Mouse (Mus musculus): ENCODE data around the gene Rabggta. TPM values are rescaled to one million over a fixed set of nuclear protein-coding genes. Genes with fewer than 3 reads are reported as not detected.

Gene Rabggta
- 25.3 and 27.4 TPM in 2 replicates for polyA plus RNA-seq (2014; fragmentation: Nextera tagmentation; extraction: Ambion mirVana)

DNA sequence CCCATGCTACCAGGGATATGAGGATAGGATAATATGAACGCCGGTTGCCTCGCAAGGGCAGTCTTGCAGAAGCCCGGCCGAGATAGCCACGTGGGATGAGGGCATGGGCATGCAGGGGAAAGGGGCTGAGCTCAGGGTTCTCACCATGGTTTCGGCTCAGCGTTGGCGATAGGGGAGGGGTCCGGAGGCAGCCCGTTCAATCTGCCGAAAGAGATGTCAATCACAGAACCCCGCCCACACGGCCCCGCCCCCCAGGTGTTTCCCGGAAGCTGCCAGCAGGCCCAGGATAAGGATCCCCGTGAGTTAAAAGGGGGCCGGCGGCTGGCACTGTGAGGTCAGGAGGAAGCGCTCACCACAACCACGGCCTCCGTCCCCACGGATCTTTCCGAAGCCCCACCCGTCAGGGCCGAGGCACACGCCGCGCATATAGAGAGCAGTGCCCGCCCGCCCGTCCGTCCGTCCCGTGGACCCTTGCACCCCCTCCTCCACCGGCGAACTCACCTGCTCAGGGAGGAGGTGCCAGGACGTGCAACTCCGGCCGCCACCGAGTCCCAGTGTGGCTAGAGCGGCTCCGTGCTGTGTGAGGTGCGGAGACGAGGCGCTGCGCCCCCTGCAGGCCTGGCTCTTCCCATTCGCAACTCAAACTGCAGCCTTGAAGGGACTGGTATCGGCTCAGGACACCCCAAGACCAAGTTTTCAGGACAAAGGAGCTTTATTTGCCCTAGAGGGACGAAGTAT lies at the start of gene Rabggta:
Gene Rabggta, minus strand, starts transcription at position 564 of the 738 bp plus-strand sequence.
- 0 out of 2 replicates have a peak, but pooled peaks cover 2% of the 10 kb centered on the region for H3K36me3 ChIP-seq (ENCODE audit: control insufficient read depth, insufficient read depth, low read length)
- H3K9ac ChIP-seq (ENCODE audit: low read depth, low read length), result peak within 1 kb of the TSS; percentile 69
- peak within 1 kb of the TSS; percentile 64 for H3K4me3 ChIP-seq (ENCODE audit: low read depth, low read length)
- peak within 1 kb of the TSS; percentile 51 for H3K27ac ChIP-seq (ENCODE audit: low read depth, low read length)
- H3K9me3 ChIP-seq (ENCODE audit: control insufficient read depth, low read length), result no peaks in the 10 kb centered on the region
- H3K4me1 ChIP-seq (replicated peaks; ENCODE audit: control insufficient read depth, insufficient read depth, low read length), result no peaks in the 10 kb centered on the region
- DNase-seq (ENCODE audit: low spot score) (peak; percentile 97), ATAC-seq (ENCODE audit: low FRiP score) (peak; percentile 96)
- H3K4me2 ChIP-seq (replicated peaks; ENCODE audit: low read depth, low read length), result peak within 1 kb of the TSS; percentile 68
- WGBS, result 1% methylated on average over 50 of the region's 50 CpGs
- H3K27me3 ChIP-seq (ENCODE audit: control insufficient read depth, insufficient read depth, low read length), result no peaks in the 10 kb centered on the region

GRCm38 (mm10) chr14:55769087-55769703 lies 47.1 kb upstream of the Rabggta start:
- 76% methylated on average over 16 of the region's 16 CpGs for WGBS
- no peak for DNase-seq (ENCODE audit: low spot score)
- Histone ChIP-seq H3K27ac (ENCODE audit: low read depth, low read length) (no peak overlapping the region), H3K4me1 (replicated peaks; ENCODE audit: control insufficient read depth, insufficient read depth, low read length) (0 out of 2 replicates have a peak, but pooled peaks cover 2% of the 10 kb centered on the region), H3K36me3 (ENCODE audit: control insufficient read depth, insufficient read depth, low read length) (no peaks in the 10 kb centered on the region), H3K27me3 (ENCODE audit: control insufficient read depth, insufficient read depth, low read length) (peaks cover 33% of the 10 kb centered on the region), H3K4me2 (replicated peaks; ENCODE audit: low read depth, low read length) (no peak overlapping the region), H3K9ac (ENCODE audit: low read depth, low read length) (no peak overlapping the region), H3K4me3 (ENCODE audit: low read depth, low read length) (no peak overlapping the region), H3K9me3 (ENCODE audit: control insufficient read depth, low read length) (no peaks in the 10 kb centered on the region)
- no peak for ATAC-seq (ENCODE audit: low FRiP score)

DNA sequence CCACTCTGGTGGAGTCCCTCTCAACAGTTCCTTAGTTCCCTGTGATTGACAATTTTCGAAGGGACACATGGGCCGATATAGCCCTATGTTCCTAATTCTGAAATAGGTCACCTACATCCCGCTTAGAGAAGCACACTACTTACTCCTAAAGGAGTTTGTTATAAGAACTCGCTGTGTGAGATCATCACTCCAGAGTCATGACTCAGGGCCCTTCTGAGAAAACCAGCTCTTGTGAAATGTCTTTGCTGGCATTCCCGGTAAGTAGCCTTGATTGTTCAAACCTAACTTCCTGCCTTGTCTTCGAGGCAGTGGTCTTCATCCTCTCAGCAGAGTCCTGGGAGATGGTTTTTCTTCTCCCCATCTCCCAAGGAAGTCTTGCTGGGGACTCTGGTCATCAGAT lies 46.5 kb upstream of the Rabggta start:
- Histone ChIP-seq H3K9ac (ENCODE audit: low read depth, low read length) (no peak overlapping the region), H3K4me2 (replicated peaks; ENCODE audit: low read depth, low read length) (no peak overlapping the region)

DNA sequence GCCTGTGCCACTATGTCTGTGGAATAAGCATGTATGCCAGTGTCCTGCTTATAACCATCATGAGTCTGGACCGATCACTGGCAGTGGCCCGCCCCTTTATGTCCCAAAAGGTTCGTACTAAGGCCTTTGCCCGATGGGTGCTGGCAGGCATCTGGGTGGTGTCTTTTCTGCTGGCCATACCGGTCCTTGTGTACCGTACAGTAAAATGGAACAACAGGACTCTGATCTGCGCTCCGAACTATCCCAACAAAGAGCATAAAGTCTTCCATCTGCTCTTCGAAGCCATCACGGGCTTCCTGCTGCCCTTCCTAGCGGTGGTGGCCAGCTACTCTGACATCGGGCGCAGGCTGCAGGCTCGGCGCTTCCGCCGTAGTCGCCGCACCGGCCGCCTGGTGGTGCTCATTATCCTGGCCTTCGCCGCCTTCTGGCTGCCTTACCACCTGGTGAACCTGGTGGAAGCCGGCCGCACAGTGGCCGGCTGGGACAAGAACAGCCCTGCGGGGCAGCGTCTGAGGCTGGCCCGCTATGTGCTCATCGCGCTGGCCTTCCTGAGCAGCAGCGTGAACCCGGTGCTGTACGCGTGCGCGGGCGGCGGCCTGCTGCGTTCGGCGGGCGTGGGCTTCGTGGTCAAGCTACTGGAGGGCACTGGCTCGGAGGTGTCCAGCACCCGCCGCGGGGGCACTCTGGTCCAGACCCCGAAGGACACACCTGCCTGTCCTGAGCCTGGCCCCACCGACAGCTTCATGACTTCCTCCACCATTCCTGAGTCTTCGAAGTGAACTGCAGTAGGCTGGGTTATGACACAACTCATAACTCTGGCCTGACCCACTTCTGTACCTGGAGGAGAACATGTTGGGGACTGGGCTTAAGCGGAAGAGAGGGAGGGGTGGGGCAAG lies 45.7 kb upstream of the Rabggta start:
- Histone ChIP-seq H3K9ac (ENCODE audit: low read depth, low read length) (peak overlapping the region; percentile 42; the same call in 1 of the 2 replicates), H3K4me1 (replicated peaks; ENCODE audit: control insufficient read depth, insufficient read depth, low read length) (0 out of 2 replicates have a peak, but pooled peaks cover 2% of the 10 kb centered on the region), H3K27ac (ENCODE audit: low read depth, low read length) (no peak overlapping the region), H3K9me3 (ENCODE audit: control insufficient read depth, low read length) (no peaks in the 10 kb centered on the region), H3K27me3 (ENCODE audit: control insufficient read depth, insufficient read depth, low read length) (peaks cover 45% of the 10 kb centered on the region), H3K36me3 (ENCODE audit: control insufficient read depth, insufficient read depth, low read length) (no peaks in the 10 kb centered on the region), H3K4me2 (replicated peaks; ENCODE audit: low read depth, low read length) (peak overlapping the region; percentile 65), H3K4me3 (ENCODE audit: low read depth, low read length) (peak overlapping the region; percentile 29)
- DNase-seq (ENCODE audit: low spot score), result peak; percentile 74
- 11% methylated on average over 49 of the region's 52 CpGs for WGBS
- peak; percentile 76 for ATAC-seq (ENCODE audit: low FRiP score)

More for the DNA sequence above, 46.5 kb upstream of the Rabggta start:
- no peak overlapping the region for H3K27ac ChIP-seq (ENCODE audit: low read depth, low read length)
- H3K4me3 ChIP-seq (ENCODE audit: low read depth, low read length), result no peak overlapping the region
- ATAC-seq (ENCODE audit: low FRiP score) (no peak), DNase-seq (ENCODE audit: low spot score) (no peak)
- H3K36me3 ChIP-seq (ENCODE audit: control insufficient read depth, insufficient read depth, low read length), result no peaks in the 10 kb centered on the region
- H3K27me3 ChIP-seq (ENCODE audit: control insufficient read depth, insufficient read depth, low read length), result peaks cover 37% of the 10 kb centered on the region
- H3K4me1 ChIP-seq (replicated peaks; ENCODE audit: control insufficient read depth, insufficient read depth, low read length), result 0 out of 2 replicates have a peak, but pooled peaks cover 2% of the 10 kb centered on the region
- H3K9me3 ChIP-seq (ENCODE audit: control insufficient read depth, low read length), result no peaks in the 10 kb centered on the region
- WGBS, result 91% methylated on average over 6 of the region's 6 CpGs

DNA sequence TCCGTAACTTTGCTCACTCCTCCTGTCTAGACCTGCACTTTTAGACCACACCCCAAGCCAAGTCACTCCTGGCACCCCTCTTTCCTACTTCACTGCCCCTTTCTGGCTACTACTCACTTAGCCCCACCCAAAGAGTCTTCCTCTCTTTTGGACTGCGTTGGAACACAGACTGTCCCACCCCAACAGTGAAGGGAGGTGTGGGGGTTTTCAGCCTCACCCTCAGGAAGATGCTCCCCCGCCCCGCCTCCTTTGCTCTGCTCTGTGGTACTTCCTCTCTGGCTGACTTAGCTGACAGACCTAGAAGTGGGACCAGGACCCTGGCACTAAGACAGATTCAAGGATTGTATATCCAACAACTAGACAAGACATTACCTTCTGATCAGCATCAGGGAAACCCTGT lies 43.6 kb upstream of the Rabggta start, which contains the start of gene Ltb4r1:
Gene Ltb4r1, plus strand, starts transcription at position 267 of the 400 bp plus-strand sequence.
- 79% methylated on average over 4 of the region's 4 CpGs for WGBS
- ATAC-seq (ENCODE audit: low FRiP score) (no peak), DNase-seq (ENCODE audit: low spot score) (no peak)
- H3K9ac ChIP-seq (ENCODE audit: low read depth, low read length), result no peak within 1 kb of the TSS
- no peak within 1 kb of the TSS for H3K4me3 ChIP-seq (ENCODE audit: low read depth, low read length)
- H3K4me1 ChIP-seq (replicated peaks; ENCODE audit: control insufficient read depth, insufficient read depth, low read length), result 0 out of 2 replicates have a peak, but pooled peaks cover 7% of the 10 kb centered on the region
- H3K9me3 ChIP-seq (ENCODE audit: control insufficient read depth, low read length), result no peaks in the 10 kb centered on the region
- H3K27me3 ChIP-seq (ENCODE audit: control insufficient read depth, insufficient read depth, low read length), result peaks cover 64% of the 10 kb centered on the region
- H3K27ac ChIP-seq (ENCODE audit: low read depth, low read length), result no peak within 1 kb of the TSS
- H3K4me2 ChIP-seq (replicated peaks; ENCODE audit: low read depth, low read length), result no peak within 1 kb of the TSS
- H3K36me3 ChIP-seq (ENCODE audit: control insufficient read depth, insufficient read depth, low read length), result no peaks in the 10 kb centered on the region

DNA sequence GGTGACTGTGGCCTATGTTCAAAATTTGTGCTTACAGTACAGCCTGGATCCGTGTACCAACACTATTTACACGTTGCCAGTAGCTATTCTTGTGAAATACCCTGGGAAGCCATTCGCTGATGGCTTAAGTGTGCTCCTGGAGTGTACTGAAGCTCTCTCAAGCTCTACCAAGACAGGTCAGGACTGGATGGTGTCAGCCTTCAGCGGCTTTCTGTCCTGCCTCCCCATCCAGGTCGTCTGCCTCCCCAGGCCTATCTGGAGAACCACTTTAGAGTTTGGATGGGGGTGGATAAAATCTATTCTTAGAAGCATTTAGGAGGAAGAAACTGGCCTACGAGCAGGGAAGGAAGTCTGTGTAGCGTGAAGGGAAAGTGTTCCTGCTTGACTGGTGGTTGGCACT lies 41.1 kb upstream of the Rabggta start:
- Histone ChIP-seq H3K4me2 (replicated peaks; ENCODE audit: low read depth, low read length) (no peak overlapping the region), H3K9ac (ENCODE audit: low read depth, low read length) (no peak overlapping the region), H3K27ac (ENCODE audit: low read depth, low read length) (no peak overlapping the region), H3K27me3 (ENCODE audit: control insufficient read depth, insufficient read depth, low read length) (peaks cover 56% of the 10 kb centered on the region), H3K4me3 (ENCODE audit: low read depth, low read length) (no peak overlapping the region), H3K36me3 (ENCODE audit: control insufficient read depth, insufficient read depth, low read length) (no peaks in the 10 kb centered on the region), H3K4me1 (replicated peaks; ENCODE audit: control insufficient read depth, insufficient read depth, low read length) (0 out of 2 replicates have a peak, but pooled peaks cover 7% of the 10 kb centered on the region), H3K9me3 (ENCODE audit: control insufficient read depth, low read length) (no peaks in the 10 kb centered on the region)
- WGBS, result 71% methylated on average over 7 of the region's 7 CpGs
- no peak for ATAC-seq (ENCODE audit: low FRiP score)
- no peak for DNase-seq (ENCODE audit: low spot score)

- Histone ChIP-seq H3K9ac (ENCODE audit: low read depth, low read length) (peak overlapping the region; percentile 70), H3K27ac (ENCODE audit: low read depth, low read length) (peak overlapping the region; percentile 9; the same call in 1 of the 2 replicates), H3K36me3 (ENCODE audit: control insufficient read depth, insufficient read depth, low read length) (no peaks in the 10 kb centered on the region), H3K4me3 (ENCODE audit: low read depth, low read length) (peak overlapping the region; percentile 46), H3K9me3 (ENCODE audit: control insufficient read depth, low read length) (no peaks in the 10 kb centered on the region), H3K27me3 (ENCODE audit: control insufficient read depth, insufficient read depth, low read length) (peaks cover 48% of the 10 kb centered on the region), H3K4me2 (replicated peaks; ENCODE audit: low read depth, low read length) (peak overlapping the region; percentile 94), H3K4me1 (replicated peaks; ENCODE audit: control insufficient read depth, insufficient read depth, low read length) (0 out of 2 replicates have a peak, but pooled peaks cover 5% of the 10 kb centered on the region)
- ATAC-seq (ENCODE audit: low FRiP score) (peak; percentile 73), DNase-seq (ENCODE audit: low spot score) (peak; percentile 77)
- WGBS, result under 1% methylated on average over 74 of the region's 77 CpGs
Observed at GRCm38 (mm10) chr14:55762001-55762821, 40.1 kb upstream of the Rabggta start.
